Mouse (Mus musculus): ENCODE measurements around the gene Dda1.

Dda1 gene

DNA sequence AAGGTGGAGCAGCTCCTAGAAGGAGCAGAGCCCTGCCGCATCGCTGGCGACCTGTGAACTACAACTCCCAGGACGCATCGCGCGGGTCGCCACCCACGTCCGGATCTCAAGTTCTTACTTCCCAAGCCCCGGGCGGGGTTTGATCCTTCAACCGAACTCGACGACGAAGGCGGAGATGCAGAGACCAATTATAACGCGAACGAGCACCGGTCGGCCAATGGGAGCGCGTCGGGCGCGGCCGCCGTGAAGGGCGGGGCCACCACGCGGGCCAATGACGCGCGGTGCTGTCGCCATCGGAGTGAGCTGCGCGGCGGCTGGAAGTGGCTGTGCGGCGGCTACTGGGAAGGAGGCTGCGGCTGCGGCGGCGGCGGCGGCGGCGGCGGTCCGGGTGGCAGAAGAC, at the start of gene Dda1:
TSS of gene Dda1 (plus strand) at position 284 of the 400 bp plus-strand sequence.
- ChIA-PET POLR2A (interaction anchor here in 3 of 4 experiments (0.6 to 2.8 kb wide), 22 partner anchors 9 to 571 kb away, joined by 3 to 18 read pairs (median 3); partner anchors contain the start of genes Ankle1 (in 1 of the 3), Gtpbp3 (in 1 of the 3), Mvb12a (in 1 of the 3) and Rpl18a (in 1 of the 3)), CTCF (interaction anchor here in 3 of 4 experiments (0.5 to 2.0 kb wide), 10 partner anchors 8 to 519 kb away, joined by 3 to 7 read pairs (median 4); partner anchors contain the start of gene Slc27a1 (in 1 of the 3))

DNA sequence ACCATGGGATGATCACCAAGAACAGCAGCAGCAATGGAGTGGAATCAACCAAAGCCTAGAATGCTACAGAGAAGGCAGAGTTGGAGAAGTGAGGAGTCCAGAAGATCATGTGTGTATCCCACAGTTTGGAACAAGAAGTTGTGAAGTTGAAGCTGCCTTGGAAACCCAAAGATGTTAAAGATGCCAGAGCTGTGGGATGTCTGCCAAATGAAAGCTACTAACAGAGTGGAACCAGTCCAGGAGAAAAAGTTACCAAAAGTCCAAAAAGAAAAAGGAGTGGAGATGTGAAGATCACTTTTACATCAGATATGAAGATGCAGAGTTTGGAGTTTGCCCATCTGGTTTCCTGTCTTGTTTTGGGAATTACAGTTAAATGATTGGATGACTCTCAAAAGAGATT, 46.9 kb upstream of the Dda1 start:
- ChIA-PET CTCF (no interaction called here), POLR2A (interaction anchor here in 1 of 4 experiments (0.6 kb wide), 1 partner anchor 137 kb away, joined by 3 read pairs; the partner anchor contains the start of gene Tmem221)

DNA sequence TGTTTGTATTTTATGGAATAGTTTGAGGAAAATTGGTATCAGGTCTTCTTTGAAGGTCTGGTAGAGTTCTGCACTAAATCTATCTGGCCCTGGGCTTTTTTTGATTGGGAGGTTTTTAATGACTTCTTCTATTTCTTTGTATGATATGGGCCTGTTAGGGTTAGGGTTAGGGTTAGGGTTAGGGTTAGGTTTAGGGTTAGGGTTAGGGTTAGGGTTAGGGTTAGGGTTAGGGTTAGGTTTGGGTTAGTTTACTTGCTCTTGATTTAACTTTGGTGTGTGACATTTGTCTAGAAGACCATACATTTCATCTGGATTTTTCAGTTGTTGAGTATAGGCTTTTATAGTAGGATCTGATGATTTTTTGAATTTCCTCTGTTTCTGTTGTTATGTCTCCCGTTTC, 36.1 kb upstream of the Dda1 start:
- POLR2A ChIA-PET, result interaction anchor here in 1 of 4 experiments (0.6 kb wide), 1 partner anchor 48 kb away, joined by 3 read pairs; no protein-coding TSS in a partner anchor
- CTCF ChIA-PET, result interaction anchor here in 1 of 4 experiments (0.7 kb wide), 1 partner anchor 232 kb away, joined by 6 read pairs; no protein-coding TSS in a partner anchor

GRCm38 (mm10) chr8:71437041-71437440, 32.0 kb upstream of the Dda1 start:
- ChIA-PET POLR2A (no interaction called here), CTCF (no interaction called here)

- POLR2A ChIA-PET, result interaction anchor here in 2 of 4 experiments (0.7 to 1.6 kb wide), 9 partner anchors 11 to 115 kb away, joined by 3 to 7 read pairs (median 4); partner anchors contain the start of genes Abhd8 (in 1 of the 2) and Mrpl34 (in 1 of the 2)
- CTCF ChIA-PET, result interaction anchor here (0.6 to 1.6 kb wide), 44 partner anchors 12 to 743 kb away, joined by 3 to 12 read pairs (median 4); partner anchors contain the start of genes Mrpl34 (in 2 of the 4), Ankle1 (in 1 of the 4), Bst2 (in 1 of the 4) and Gm3336 (in 1 of the 4)
These were observed 27.6 kb upstream of the Dda1 start for GRCm38 (mm10) chr8:71441404-71441803.

GRCm38 (mm10) chr8:71445096-71445495, 23.9 kb upstream of the Dda1 start:
- ChIA-PET CTCF (interaction anchor here in 2 of 4 experiments (0.6 to 1.6 kb wide), 2 partner anchors 54 to 74 kb away, joined by 4 to 5 read pairs; no protein-coding TSS in a partner anchor), POLR2A (interaction anchor here in 2 of 4 experiments (0.5 to 0.9 kb wide), 2 partner anchors 25 to 564 kb away, joined by 3 to 4 read pairs; no protein-coding TSS in a partner anchor)

DNA sequence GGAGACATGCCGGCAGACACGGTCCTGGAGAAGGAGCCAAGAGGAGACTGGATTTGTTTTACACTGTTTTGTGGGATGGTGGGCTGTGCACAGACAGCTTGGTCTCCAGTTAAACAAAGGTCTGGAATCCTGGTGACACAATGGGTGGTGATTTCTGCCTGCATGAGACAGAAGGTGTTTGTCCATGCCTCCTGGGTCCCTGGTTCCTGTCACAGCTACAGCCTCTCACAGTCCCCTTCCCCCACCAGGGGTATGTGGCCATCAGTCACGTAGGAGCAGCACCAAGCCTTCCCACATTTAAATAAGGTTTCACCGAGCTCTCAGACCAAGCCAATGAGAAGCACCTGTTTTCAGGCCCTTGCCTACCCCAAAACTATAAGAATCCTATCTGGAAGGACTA, 17.7 kb upstream of the Dda1 start:
- POLR2A ChIA-PET, result interaction anchor here in 2 of 4 experiments (0.6 to 1.9 kb wide), 5 partner anchors 10 to 152 kb away, joined by 3 to 6 read pairs (median 3); partner anchors contain the start of gene Mrpl34 (in 1 of the 2)
- CTCF ChIA-PET, result interaction anchor here in 1 of 4 experiments (0.7 kb wide), 1 partner anchor 13 kb away, joined by 3 read pairs; the partner anchor contains the start of gene Abhd8

- POLR2A ChIA-PET, result interaction anchor here in 2 of 4 experiments (0.9 to 1.9 kb wide), 4 partner anchors 10 to 151 kb away, joined by 3 to 6 read pairs (median 4); partner anchors contain the start of gene Mrpl34 (in 1 of the 2)
These were observed 17.2 kb upstream of the Dda1 start for GRCm38 (mm10) chr8:71451777-71452176.

GRCm38 (mm10) chr8:71452669-71453068, 16.3 kb upstream of the Dda1 start:
- CTCF ChIA-PET, result interaction anchor here in 1 of 4 experiments (1.3 kb wide), 1 partner anchor 11 kb away, joined by 3 read pairs; no protein-coding TSS in a partner anchor
- POLR2A ChIA-PET, result interaction anchor here in 1 of 4 experiments (1.4 to 1.9 kb wide), 2 partner anchors 11 to 12 kb away, joined by 5 to 6 read pairs; partner anchors contain the start of gene Mrpl34

More at GRCm38 (mm10) chr8:71451777-71452176, 17.2 kb upstream of the Dda1 start:
- CTCF ChIA-PET, result no interaction called here

DNA sequence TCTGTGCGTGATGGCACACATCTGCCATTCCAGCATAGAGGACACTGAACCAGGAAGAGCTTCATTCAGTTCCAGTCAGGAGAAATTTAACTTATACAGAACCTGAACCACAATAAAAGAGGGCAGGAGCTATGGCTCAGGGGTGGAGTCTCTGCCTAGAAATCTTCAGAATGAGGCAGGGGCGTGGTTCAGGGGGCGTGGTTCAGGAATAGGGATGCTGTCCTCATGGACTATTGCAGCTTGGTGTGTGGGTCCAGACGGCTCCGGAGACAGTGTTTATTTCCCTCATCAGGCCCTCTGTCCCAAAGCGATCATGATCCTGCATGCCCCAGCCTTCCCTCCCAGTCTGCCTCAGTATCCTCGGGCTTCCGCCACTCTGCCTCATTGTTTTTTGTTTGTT, 14.3 kb upstream of the Dda1 start:
- CTCF ChIA-PET, result interaction anchor here in 1 of 4 experiments (0.7 kb wide), 1 partner anchor 15 kb away, joined by 3 read pairs; no protein-coding TSS in a partner anchor
- POLR2A ChIA-PET, result interaction anchor here in 2 of 4 experiments (0.6 to 1.0 kb wide), 2 partner anchors 68 to 115 kb away, joined by 3 to 4 read pairs; no protein-coding TSS in a partner anchor

- POLR2A ChIA-PET, result interaction anchor here in 3 of 4 experiments (0.5 to 1.5 kb wide), 5 partner anchors 11 to 80 kb away, joined by 3 to 7 read pairs (median 3); partner anchors contain the start of gene Dda1 (in 1 of the 3)
These were observed 12.1 kb upstream of the Dda1 start for GRCm38 (mm10) chr8:71456906-71457305.

DNA sequence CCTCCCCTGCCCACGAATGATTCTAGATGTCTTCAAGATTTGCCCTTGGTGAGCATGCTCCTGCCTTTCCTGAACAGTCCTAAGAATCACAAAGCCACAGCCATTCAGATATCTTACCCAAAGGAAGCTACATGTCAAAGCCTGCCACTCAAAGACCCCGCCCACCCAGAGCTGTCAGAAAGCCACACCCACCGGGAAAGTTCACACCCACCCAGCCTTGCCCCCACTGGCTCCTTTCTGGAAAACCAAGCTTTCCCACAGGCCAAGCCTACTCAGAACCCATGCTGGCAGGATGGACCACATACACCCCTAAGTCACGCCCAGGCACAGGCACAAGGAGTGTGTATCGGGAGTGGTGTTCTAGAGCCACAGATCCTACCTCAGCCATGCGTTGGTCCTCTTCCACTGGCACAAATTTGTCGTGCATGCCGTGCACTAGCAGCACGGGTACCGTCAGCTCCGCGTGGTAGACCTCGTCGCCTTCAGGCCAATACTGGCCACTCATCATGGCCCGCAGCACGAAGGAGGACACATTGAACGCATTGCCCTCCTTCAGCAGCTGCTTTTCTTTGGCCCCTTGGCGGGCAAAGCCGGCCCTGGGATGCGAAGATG, 11.2 kb upstream of the Dda1 start:
- ChIA-PET CTCF (interaction anchor here (0.5 to 2.9 kb wide), 7 partner anchors 16 to 88 kb away, joined by 3 to 11 read pairs (median 3); no protein-coding TSS in a partner anchor), POLR2A (interaction anchor here in 3 of 4 experiments (0.6 to 1.5 kb wide), 9 partner anchors 10 to 172 kb away, joined by 3 to 7 read pairs (median 3); partner anchors contain the start of gene Tmem221 (in 1 of the 3))

More at GRCm38 (mm10) chr8:71456906-71457305, 12.1 kb upstream of the Dda1 start:
- CTCF ChIA-PET, result interaction anchor here in 2 of 4 experiments (1.0 to 2.9 kb wide), 4 partner anchors 15 to 85 kb away, joined by 3 to 11 read pairs (median 4); no protein-coding TSS in a partner anchor

GRCm38 (mm10) chr8:71460716-71461115, 8.3 kb upstream of the Dda1 start:
- ChIA-PET CTCF (interaction anchor here (0.5 to 2.2 kb wide), 10 partner anchors 13 to 461 kb away, joined by 3 to 8 read pairs (median 3); no protein-coding TSS in a partner anchor), POLR2A (interaction anchor here (0.6 to 1.8 kb wide), 21 partner anchors 9 to 1199 kb away, joined by 3 to 7 read pairs (median 4); partner anchors contain the start of genes Ankle1 (in 1 of the 4), Mpv17l2 (in 1 of the 4) and Tmem221 (in 1 of the 4))

DNA sequence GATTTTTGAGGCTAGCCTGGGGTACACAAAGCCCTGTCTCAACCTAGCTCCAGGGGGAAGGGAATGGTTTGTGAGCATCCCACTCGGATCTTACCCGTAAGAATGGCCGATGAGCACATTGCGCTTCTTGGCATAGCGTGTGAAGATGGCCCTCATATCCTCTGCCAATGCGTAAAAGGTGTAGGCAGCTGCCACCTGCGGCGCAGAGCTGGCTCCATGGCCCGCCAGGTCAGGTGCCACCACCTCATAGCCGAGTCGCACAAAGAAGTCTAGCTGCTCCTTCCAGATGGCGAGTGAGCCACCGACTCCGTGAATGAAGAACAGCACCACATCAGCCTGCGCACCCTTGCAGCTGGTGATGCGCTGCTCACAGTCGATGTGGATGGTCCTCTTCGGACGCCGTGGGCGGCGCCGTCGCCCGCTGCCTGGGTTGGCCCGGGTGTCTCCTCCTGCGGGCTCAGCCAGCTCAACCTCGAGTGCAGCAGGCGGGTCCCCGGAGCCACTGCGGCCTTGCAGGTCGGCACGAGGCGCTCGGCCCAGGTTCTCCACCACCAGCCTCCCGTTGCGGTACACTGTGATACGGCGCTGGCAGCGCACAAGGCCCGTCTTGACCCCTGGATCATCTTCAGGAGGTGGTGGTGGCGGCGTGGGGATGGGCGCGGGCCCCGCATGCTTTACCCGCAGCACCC, 7.7 kb upstream of the Dda1 start:
- ChIA-PET POLR2A (interaction anchor here in 3 of 4 experiments (0.6 to 1.8 kb wide), 21 partner anchors 9 to 1198 kb away, joined by 3 to 5 read pairs (median 3); partner anchors contain the start of genes Ankle1 (in 2 of the 3), Mpv17l2 (in 1 of the 3) and Tmem221 (in 1 of the 3)), CTCF (interaction anchor here (0.5 to 2.2 kb wide), 12 partner anchors 12 to 598 kb away, joined by 3 to 8 read pairs (median 3); partner anchors contain the start of gene Kcnn1 (in 1 of the 4))

GRCm38 (mm10) chr8:71462191-71462590, 6.8 kb upstream of the Dda1 start:
- ChIA-PET CTCF (no interaction called here), POLR2A (interaction anchor here in 2 of 4 experiments (0.6 to 1.5 kb wide), 7 partner anchors 22 to 565 kb away, joined by 3 to 4 read pairs (median 3); partner anchors contain the start of gene Ankle1 (in 1 of the 2))

GRCm38 (mm10) chr8:71462786-71463185, 6.2 kb upstream of the Dda1 start:
- ChIA-PET CTCF (interaction anchor here in 2 of 4 experiments (0.6 to 2.8 kb wide), 3 partner anchors 15 to 67 kb away, joined by 4 to 16 read pairs (median 7); no protein-coding TSS in a partner anchor), POLR2A (interaction anchor here in 3 of 4 experiments (0.6 to 3.2 kb wide), 13 partner anchors 21 to 623 kb away, joined by 3 to 14 read pairs (median 3); partner anchors contain the start of genes Ano8 (in 1 of the 3), Arrdc2 (in 1 of the 3), Ccdc194 (in 1 of the 3) and Gtpbp3 (in 1 of the 3))

Measured in embryonic stem cell, embryonic (primary cell).